In genomic region chr9:104062430-104063243, GRCm38 (mm10) we compare ENCODE assay signal across 8 mouse cellular contexts. TPM values are rescaled to one million over a fixed set of nuclear protein-coding genes. Genes with fewer than 3 reads are reported as not detected.
DNase-seq lines count a peak whose midpoint lies in the region; ATAC-seq and TF ChIP-seq lines count a peak whose summit lies in the region.

Gene Uba5 (minus strand): TSS chr9:104063134.

- no peak for DNase-seq in kidney, adult 2 months
- DNase-seq in kidney, adult 8-10 months, result no peak
- peak; percentile 79 for DNase-seq in embryonic facial prominence, embryonic 10.5 days (ENCODE audit: low spot score)
- DNase-seq in heart, adult 2 months, result peak; percentile 82 to 83
- peak; percentile 61 for DNase-seq in liver, embryonic 13.5 days
- DNase-seq in thymus, postnatal 10 days (ENCODE audit: low spot score in 2 of 2), result peak; percentile 61 to 67

- peak; percentile 86 for ATAC-seq in kidney, embryonic 16.5 days (ENCODE audit: low FRiP score, low TSS enrichment)
- ATAC-seq in liver, embryonic 13.5 days (ENCODE audit: low read depth), result peak; percentile 75
- peak; percentile 77 for ATAC-seq in neural tube, embryonic 12.5 days (ENCODE audit: low FRiP score, low read depth)

- H3K36me3 ChIP-seq in kidney, adult 2 months (ENCODE audit: control insufficient read depth, insufficient read depth, low read length), result peaks cover 1% of the 10 kb centered on the region; the same call in 1 of the 2 replicates
- H3K36me3 ChIP-seq in embryonic facial prominence, embryonic 10.5 days (replicated peaks), result peaks cover 26% of the 10 kb centered on the region
- H3K36me3 ChIP-seq in heart, adult 2 months (ENCODE audit: control insufficient read depth, insufficient read depth, low read length), result no peaks in the 10 kb centered on the region
- H3K36me3 ChIP-seq in kidney, embryonic 16.5 days (ENCODE audit: insufficient read depth, low read length), result peaks cover 20% of the 10 kb centered on the region; the same call in 1 of the 2 replicates
- peaks cover 25% of the 10 kb centered on the region for H3K36me3 ChIP-seq in liver, embryonic 13.5 days
- H3K36me3 ChIP-seq in neural tube, embryonic 12.5 days, result peaks cover 20% of the 10 kb centered on the region

- intact Hi-C loops in heart, adult 2 months (cut with DNase I), result loop anchor here (2.0 to 5.0 kb wide), 2 partner anchors 60 to 1332 kb away; partner anchors contain the start of genes Aste1, Nek11 and Nphp3

- H3K9ac ChIP-seq in heart, adult 2 months (ENCODE audit: low read depth, low read length), result peak within 1 kb of the TSS; percentile 87
- peak within 1 kb of the TSS; percentile 86 for H3K9ac ChIP-seq in kidney, embryonic 16.5 days (replicated peaks; ENCODE audit: low read length)
- H3K9ac ChIP-seq in liver, embryonic 13.5 days, result peak within 1 kb of the TSS; percentile 87
- H3K9ac ChIP-seq in neural tube, embryonic 12.5 days, result peak within 1 kb of the TSS; percentile 79

- peak within 1 kb of the TSS; percentile 92 for H3K27ac ChIP-seq in kidney, adult 2 months (ENCODE audit: insufficient read depth, low read depth, low read length)
- H3K27ac ChIP-seq in embryonic facial prominence, embryonic 10.5 days (replicated peaks), result peak within 1 kb of the TSS; percentile 93
- peak within 1 kb of the TSS; percentile 95 for H3K27ac ChIP-seq in heart, adult 2 months
- H3K27ac ChIP-seq in kidney, embryonic 16.5 days (ENCODE audit: low read length), result peak within 1 kb of the TSS; percentile 77
- H3K27ac ChIP-seq in liver, embryonic 13.5 days, result peak within 1 kb of the TSS; percentile 58
- no peak within 1 kb of the TSS for H3K27ac ChIP-seq in neural tube, embryonic 12.5 days

- TF ChIP-seq EP300 in heart, adult 2 months (IDR thresholded peaks at IDR 0.05; ENCODE audit: insufficient read depth, low read depth, low read length), result no peak

- H3K4me1 ChIP-seq in kidney, adult 2 months (ENCODE audit: control insufficient read depth, insufficient read depth, low read length), result peaks cover 5% of the 10 kb centered on the region; the same call in 1 of the 2 replicates
- peaks cover 17% of the 10 kb centered on the region for H3K4me1 ChIP-seq in embryonic facial prominence, embryonic 10.5 days
- H3K4me1 ChIP-seq in heart, adult 2 months (ENCODE audit: control insufficient read depth, insufficient read depth, low read length), result peaks cover 3% of the 10 kb centered on the region
- peaks cover 16% of the 10 kb centered on the region for H3K4me1 ChIP-seq in kidney, embryonic 16.5 days (ENCODE audit: insufficient read depth, low read length)
- peaks cover 24% of the 10 kb centered on the region for H3K4me1 ChIP-seq in liver, embryonic 13.5 days (replicated peaks)
- peaks cover 18% of the 10 kb centered on the region for H3K4me1 ChIP-seq in neural tube, embryonic 12.5 days

- H3K9me3 ChIP-seq in embryonic facial prominence, embryonic 10.5 days, result no peaks in the 10 kb centered on the region
- no peaks in the 10 kb centered on the region for H3K9me3 ChIP-seq in kidney, embryonic 16.5 days (ENCODE audit: low read length)
- no peaks in the 10 kb centered on the region for H3K9me3 ChIP-seq in liver, embryonic 13.5 days (replicated peaks)
- H3K9me3 ChIP-seq in neural tube, embryonic 12.5 days, result no peaks in the 10 kb centered on the region

- TF ChIP-seq CTCF in kidney, adult 2 months (conservative IDR thresholded peaks at IDR 0.05; ENCODE audit: insufficient read depth, insufficient read length, low read depth, low read length), result no peak
- no peak for TF ChIP-seq CTCF in heart, adult 2 months (IDR thresholded peaks at IDR 0.05)

- peaks cover 9% of the 10 kb centered on the region for H3K79me2 ChIP-seq in heart, adult 2 months (replicated peaks; ENCODE audit: control insufficient read depth, insufficient read depth, low read length)

- H3K4me2 ChIP-seq in kidney, embryonic 16.5 days (replicated peaks; ENCODE audit: low read depth, low read length), result peak within 1 kb of the TSS; percentile 97
- H3K4me2 ChIP-seq in liver, embryonic 13.5 days, result peak within 1 kb of the TSS; percentile 93
- peak within 1 kb of the TSS; percentile 94 for H3K4me2 ChIP-seq in neural tube, embryonic 12.5 days (replicated peaks)

- no peak for TF ChIP-seq POLR2A in kidney, adult 2 months (IDR thresholded peaks at IDR 0.05; ENCODE audit: low read depth, low read length)
- TF ChIP-seq POLR2A in heart, adult 2 months (IDR thresholded peaks at IDR 0.05; ENCODE audit: insufficient read depth, low read depth, low read length), result peak; percentile 7; the same call in 1 of the 2 replicates

- WGBS in kidney, adult 2 months, result under 1% methylated on average over 59 of the region's 59 CpGs
- WGBS in embryonic facial prominence, embryonic 10.5 days, result under 1% methylated on average over 59 of the region's 59 CpGs
- 0% methylated on average over 59 of the region's 59 CpGs for WGBS in heart, adult 2 months
- under 1% methylated on average over 59 of the region's 59 CpGs for WGBS in kidney, embryonic 16.5 days
- 1% methylated on average over 59 of the region's 59 CpGs for WGBS in liver, embryonic 13.5 days (ENCODE audit: insufficient replicate concordance)
- WGBS in neural tube, embryonic 12.5 days, result under 1% methylated on average over 59 of the region's 59 CpGs

- H3K4me3 ChIP-seq in kidney, adult 2 months (ENCODE audit: insufficient read depth, low read depth, low read length), result peak within 1 kb of the TSS; percentile 99
- peak within 1 kb of the TSS; percentile 84 for H3K4me3 ChIP-seq in embryonic facial prominence, embryonic 10.5 days
- H3K4me3 ChIP-seq in heart, adult 2 months, result peak within 1 kb of the TSS; percentile 100
- H3K4me3 ChIP-seq in kidney, embryonic 16.5 days (ENCODE audit: low read length), result peak within 1 kb of the TSS; percentile 69
- peak within 1 kb of the TSS; percentile 87 for H3K4me3 ChIP-seq in liver, embryonic 13.5 days (replicated peaks)
- H3K4me3 ChIP-seq in neural tube, embryonic 12.5 days, result peak within 1 kb of the TSS; percentile 97

- H3K27me3 ChIP-seq in kidney, adult 2 months (replicated peaks; ENCODE audit: control insufficient read depth, insufficient read depth, low read length), result no peaks in the 10 kb centered on the region
- H3K27me3 ChIP-seq in embryonic facial prominence, embryonic 10.5 days (replicated peaks; ENCODE audit: low read depth, poor library complexity, severe bottlenecking), result no peaks in the 10 kb centered on the region
- H3K27me3 ChIP-seq in heart, adult 2 months (ENCODE audit: control insufficient read depth, insufficient read depth, low read length), result no peaks in the 10 kb centered on the region
- H3K27me3 ChIP-seq in kidney, embryonic 16.5 days (ENCODE audit: insufficient read depth, low read length), result no peaks in the 10 kb centered on the region
- no peaks in the 10 kb centered on the region for H3K27me3 ChIP-seq in liver, embryonic 13.5 days
- H3K27me3 ChIP-seq in neural tube, embryonic 12.5 days (replicated peaks), result no peaks in the 10 kb centered on the region

RNA-seq across cellular contexts. Expression of gene Uba5, which starts in this region (rescaled TPM):
- polyA plus RNA-seq in kidney, adult 2 months (2012; rRNA removed), result 14.9 and 19.1 TPM in 2 replicates
- polyA plus RNA-seq in embryonic facial prominence, embryonic 10.5 days (2016; fragmentation: Nextera tagmentation; extraction: Ambion mirVana), result 45.7 TPM in 2 replicates
- 10 to 100 TPM; 14.8 to 16.0 TPM for total RNA-seq in heart, adult 2 months (2021)
- 11.4 and 22.0 TPM in 2 replicates for polyA plus RNA-seq in heart, adult 2 months (2012; rRNA removed)
- 46.2 and 48.9 TPM in 2 replicates for polyA plus RNA-seq in kidney, embryonic 16.5 days (2015; fragmentation: Nextera tagmentation; extraction: Ambion mirVana)
- polyA plus RNA-seq in liver, embryonic 13.5 days (2015; fragmentation: Nextera tagmentation; extraction: Ambion mirVana), result 20.6 and 23.2 TPM in 2 replicates
- 61.1 and 63.5 TPM in 2 replicates for polyA plus RNA-seq in neural tube, embryonic 12.5 days (2016; fragmentation: Nextera tagmentation; extraction: Ambion mirVana)

Comparison
In these comparisons a context has a peak if more than half of its experiments do, and no peak if none do; other contexts are left out.
1. DNase-seq: peak in embryonic facial prominence, embryonic 10.5 days (single experiment), heart, adult 2 months (2 of 2), liver, embryonic 13.5 days (single experiment) and thymus, postnatal 10 days (2 of 2); none in kidney, adult 2 months (single experiment) and kidney, adult 8-10 months (0 of 2).
2. Peak in every context shown above with its lines, with median percentiles within 50 percentile points of each other: H3K4me3 ChIP-seq, H3K9ac ChIP-seq, ATAC-seq and H3K4me2 ChIP-seq.